Mouse (Mus musculus): Measurements from ENCODE around the gene Atp8a2. TPM values are rescaled to one million over a fixed set of nuclear protein-coding genes. Genes with fewer than 3 reads are reported as not detected.

Atp8a2 gene
- total and polyA plus RNA-seq, 2 experiments from 2014 or later = 43.0 to 81.7 TPM

- DNase-seq (ENCODE audit: low spot score) = no peak
- no peak for TF ChIP-seq CTCF (IDR thresholded peaks at IDR 0.05)
- no peaks in the 10 kb centered on the region for H3K4me1 ChIP-seq (ENCODE audit: insufficient read depth, low read length)
- no peak overlapping the region for H3K4me2 ChIP-seq (ENCODE audit: low read depth, low read length, poor library complexity, severe bottlenecking)
- no peaks in the 10 kb centered on the region for H3K9me3 ChIP-seq (ENCODE audit: low read length)
- no peaks in the 10 kb centered on the region for H3K36me3 ChIP-seq (ENCODE audit: insufficient read depth, low read length)
- no peak for ATAC-seq (ENCODE audit: low FRiP score)
- H3K27me3 ChIP-seq (ENCODE audit: insufficient read depth, low read length) = no peaks in the 10 kb centered on the region
- H3K9ac ChIP-seq (replicated peaks; ENCODE audit: low read length, poor library complexity, severe bottlenecking) = no peak overlapping the region
- no peak overlapping the region for H3K27ac ChIP-seq (ENCODE audit: low read depth, low read length)
- no peak overlapping the region for H3K4me3 ChIP-seq (ENCODE audit: low read depth, low read length)
- WGBS = 84% methylated on average over 5 of the region's 5 CpGs
These were observed 8.7 kb downstream of the Atp8a2 start for GRCm38 (mm10) chr14:60188201-60188825.

GRCm38 (mm10) chr14:60181306-60181705 lies 15.7 kb downstream of the Atp8a2 start:
- H3K4me3 ChIP-seq (ENCODE audit: low read depth, low read length) = no peak overlapping the region
- 93% methylated on average over 2 of the region's 2 CpGs for WGBS
- TF ChIP-seq CTCF (IDR thresholded peaks at IDR 0.05) = peak; percentile 28; the same call in 1 of the 2 replicates

GRCm38 (mm10) chr14:60178571-60178955 lies 18.4 kb downstream of the Atp8a2 start:
- WGBS = 42% methylated on average over 2 of the region's 2 CpGs
- no peak overlapping the region for H3K27ac ChIP-seq (ENCODE audit: low read depth, low read length)

More at GRCm38 (mm10) chr14:60181306-60181705, 15.7 kb downstream of the Atp8a2 start:
- Histone ChIP-seq H3K27me3 (ENCODE audit: insufficient read depth, low read length) (no peaks in the 10 kb centered on the region), H3K27ac (ENCODE audit: low read depth, low read length) (no peak overlapping the region), H3K4me1 (ENCODE audit: insufficient read depth, low read length) (peaks cover 7% of the 10 kb centered on the region), H3K9me3 (ENCODE audit: low read length) (no peaks in the 10 kb centered on the region), H3K36me3 (ENCODE audit: insufficient read depth, low read length) (no peaks in the 10 kb centered on the region), H3K9ac (replicated peaks; ENCODE audit: low read length, poor library complexity, severe bottlenecking) (no peak overlapping the region), H3K4me2 (ENCODE audit: low read depth, low read length, poor library complexity, severe bottlenecking) (no peak overlapping the region)
- ATAC-seq (ENCODE audit: low FRiP score) = no peak
- no peak for DNase-seq (ENCODE audit: low spot score)

GRCm38 (mm10) chr14:60177614-60178570 lies 19.1 kb downstream of the Atp8a2 start:
- H3K27me3 ChIP-seq (ENCODE audit: insufficient read depth, low read length) = no peaks in the 10 kb centered on the region
- no peak for TF ChIP-seq CTCF (IDR thresholded peaks at IDR 0.05)
- no peaks in the 10 kb centered on the region for H3K9me3 ChIP-seq (ENCODE audit: low read length)
- no peaks in the 10 kb centered on the region for H3K36me3 ChIP-seq (ENCODE audit: insufficient read depth, low read length)
- peak overlapping the region; percentile 86 for H3K4me2 ChIP-seq (ENCODE audit: low read depth, low read length, poor library complexity, severe bottlenecking)
- peak overlapping the region; percentile 95 for H3K9ac ChIP-seq (replicated peaks; ENCODE audit: low read length, poor library complexity, severe bottlenecking)
- peak overlapping the region; percentile 77 for H3K4me3 ChIP-seq (ENCODE audit: low read depth, low read length)
- peak overlapping the region; percentile 93 for H3K27ac ChIP-seq (ENCODE audit: low read depth, low read length)
- peaks cover 7% of the 10 kb centered on the region for H3K4me1 ChIP-seq (ENCODE audit: insufficient read depth, low read length)
- no peak for DNase-seq (ENCODE audit: low spot score)
- peak; percentile 1; the same call in 1 of the 2 replicates for ATAC-seq (ENCODE audit: low FRiP score)
- 17% methylated on average over 35 of the region's 37 CpGs for WGBS

More at GRCm38 (mm10) chr14:60178571-60178955, 18.4 kb downstream of the Atp8a2 start:
- peak overlapping the region; percentile 86 for H3K4me2 ChIP-seq (ENCODE audit: low read depth, low read length, poor library complexity, severe bottlenecking)
- H3K27me3 ChIP-seq (ENCODE audit: insufficient read depth, low read length) = no peaks in the 10 kb centered on the region
- DNase-seq (ENCODE audit: low spot score) = no peak
- no peak for TF ChIP-seq CTCF (IDR thresholded peaks at IDR 0.05)
- H3K4me1 ChIP-seq (ENCODE audit: insufficient read depth, low read length) = peaks cover 7% of the 10 kb centered on the region
- H3K9me3 ChIP-seq (ENCODE audit: low read length) = no peaks in the 10 kb centered on the region
- H3K4me3 ChIP-seq (ENCODE audit: low read depth, low read length) = peak overlapping the region; percentile 77
- no peak for ATAC-seq (ENCODE audit: low FRiP score)
- H3K36me3 ChIP-seq (ENCODE audit: insufficient read depth, low read length) = no peaks in the 10 kb centered on the region
- no peak overlapping the region for H3K9ac ChIP-seq (replicated peaks; ENCODE audit: low read length, poor library complexity, severe bottlenecking)

- Histone ChIP-seq H3K36me3 (ENCODE audit: insufficient read depth, low read length) (no peaks in the 10 kb centered on the region), H3K4me1 (ENCODE audit: insufficient read depth, low read length) (peaks cover 7% of the 10 kb centered on the region), H3K4me2 (ENCODE audit: low read depth, low read length, poor library complexity, severe bottlenecking) (peak overlapping the region; percentile 86), H3K4me3 (ENCODE audit: low read depth, low read length) (peak overlapping the region; percentile 77), H3K9me3 (ENCODE audit: low read length) (no peaks in the 10 kb centered on the region), H3K9ac (replicated peaks; ENCODE audit: low read length, poor library complexity, severe bottlenecking) (peak overlapping the region; percentile 95), H3K27ac (ENCODE audit: low read depth, low read length) (peak overlapping the region; percentile 93), H3K27me3 (ENCODE audit: insufficient read depth, low read length) (no peaks in the 10 kb centered on the region)
- DNase-seq (ENCODE audit: low spot score) (peak; percentile 83), ATAC-seq (ENCODE audit: low FRiP score) (peak; percentile 88)
- under 1% methylated on average over 50 of the region's 84 CpGs for WGBS
- TF ChIP-seq CTCF (IDR thresholded peaks at IDR 0.05) = no peak
These were observed 19.9 kb downstream of the Atp8a2 start for GRCm38 (mm10) chr14:60176891-60177613.
